Mouse (Mus musculus): ENCODE results near the gene Klhl22.

DNA sequence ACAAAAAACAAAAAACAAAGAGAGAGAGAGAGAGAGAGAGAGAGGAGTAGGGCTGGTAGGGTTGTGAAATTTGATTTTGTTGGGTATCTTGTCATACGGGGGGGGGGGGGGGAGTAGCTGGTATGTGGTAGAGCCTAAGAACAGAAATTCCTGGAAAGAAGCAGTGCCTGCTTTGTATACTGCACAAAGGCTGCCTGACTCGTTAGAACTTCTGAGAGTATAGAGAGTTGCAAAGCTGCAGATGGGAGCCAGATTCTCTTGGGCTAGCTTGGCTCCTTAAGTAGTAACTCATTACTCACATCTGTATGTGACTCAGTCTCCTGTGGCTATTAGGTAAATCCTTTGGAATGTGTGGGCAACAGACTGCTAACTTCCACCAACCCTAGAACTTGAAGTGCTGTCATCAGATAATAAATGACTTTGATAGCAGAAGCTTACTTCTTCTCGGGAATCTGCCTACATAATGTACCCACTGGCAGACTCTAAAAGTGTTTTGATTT, 26.5 kb upstream of the Klhl22 start, which contains the start of gene Med15:
- no peak for TF ChIP-seq CTCF (conservative IDR thresholded peaks at IDR 0.05; ENCODE audit: low read length)
- TF ChIP-seq NANOG (IDR thresholded peaks at IDR 0.05; ENCODE audit: borderline replicate concordance, low read length) = no peak
- no peak for TF ChIP-seq POU5F1 (IDR thresholded peaks at IDR 0.05; ENCODE audit: borderline replicate concordance, low read length)
